Mouse (Mus musculus): ENCODE measurements at regions not wholly inside any gene's neighbourhood (a gene's known extent, or its start where the extent isn't known, plus 50 kb on each side); places are given as distances from the start of the nearest gene placed in this dataset.

- TF ChIP-seq HCFC1 (IDR thresholded peaks at IDR 0.05; ENCODE audit: low read depth, low read length) (no peak), GATA1 (IDR thresholded peaks at IDR 0.05; ENCODE audit: low read depth, low read length) (no peak), RCOR1 (IDR thresholded peaks at IDR 0.05; ENCODE audit: low read depth, low read length) (no peak), SIN3A (IDR thresholded peaks at IDR 0.05; ENCODE audit: low read length) (no peak), CHD2 (IDR thresholded peaks at IDR 0.05; ENCODE audit: low read length) (no peak), ZC3H11A (IDR thresholded peaks at IDR 0.05; ENCODE audit: low read depth, low read length) (no peak), MYC (IDR thresholded peaks at IDR 0.05; ENCODE audit: low read depth, low read length) (no peak)
- no peaks in the 10 kb centered on the region for H3K36me3 ChIP-seq (ENCODE audit: control insufficient read depth in 1 of 2, insufficient read depth in 2 of 2, low read length in 2 of 2)
- DNase-seq (ENCODE audit: low read depth, low spot score) = no peak
- no peaks in the 10 kb centered on the region for H3K27me3 ChIP-seq (ENCODE audit: control insufficient read depth in 1 of 2, insufficient read depth in 2 of 2, low read length in 2 of 2)
- no peaks in the 10 kb centered on the region for H3K9me3 ChIP-seq (replicated peaks; ENCODE audit: insufficient read depth, low read length)
- H3K4me3 ChIP-seq (ENCODE audit: control insufficient read depth in 1 of 2, insufficient read depth in 1 of 2, low read depth in 2 of 2, low read length in 2 of 2) = no peak overlapping the region
- no peak overlapping the region for H3K9ac ChIP-seq (ENCODE audit: control insufficient read depth, low read depth, low read length, poor library complexity, severe bottlenecking)
- H3K79me2 ChIP-seq (ENCODE audit: control insufficient read depth, insufficient read depth, low read length, poor library complexity) = no peaks in the 10 kb centered on the region
- no peaks in the 10 kb centered on the region for H3K4me1 ChIP-seq (ENCODE audit: control insufficient read depth in 1 of 2, insufficient read depth in 2 of 2, low read length in 2 of 2)
- H3K27ac ChIP-seq (ENCODE audit: control insufficient read depth, low read depth, low read length) = no peak overlapping the region
Measured at GRCm38 (mm10) chr9:49961965-49962364, 163.2 kb upstream of the Ncam1 start.

DNA sequence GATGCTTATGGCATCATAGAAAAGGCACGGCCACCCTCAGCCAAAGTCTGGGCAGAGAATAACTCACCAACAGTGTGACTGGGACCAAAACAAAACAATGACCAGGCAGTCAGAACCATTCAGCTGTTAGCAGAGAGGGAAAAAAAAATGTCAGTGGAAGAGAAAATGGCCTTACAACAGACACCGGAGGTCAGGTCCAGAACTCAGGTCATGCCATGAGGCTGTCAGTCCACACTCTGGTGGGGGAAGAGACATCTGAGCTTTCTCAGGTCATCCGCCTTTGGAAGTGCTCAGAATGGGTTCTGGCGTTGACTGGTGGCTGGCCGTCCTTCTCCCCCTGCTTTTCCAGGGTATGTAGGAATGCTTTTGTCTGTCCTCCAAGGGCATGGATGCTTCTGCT lies 162.6 kb upstream of the Ncam1 start:
- H3K36me3 ChIP-seq (ENCODE audit: control insufficient read depth in 1 of 2, insufficient read depth in 2 of 2, low read length in 2 of 2) = no peaks in the 10 kb centered on the region
- no peak for DNase-seq (ENCODE audit: low read depth, low spot score)
- TF ChIP-seq POLR2A (IDR thresholded peaks at IDR 0.05; ENCODE audit: control insufficient read depth in 1 of 2, insufficient read depth in 1 of 2, low read depth in 1 of 2, low read length in 2 of 2, poor library complexity in 1 of 2) (no peak), MAFK (IDR thresholded peaks at IDR 0.05; ENCODE audit: borderline replicate concordance, low read depth, low read length) (no peak), ZKSCAN1 (IDR thresholded peaks at IDR 0.05; ENCODE audit: low read depth, low read length) (no peak), GABPA (IDR thresholded peaks at IDR 0.05; ENCODE audit: low read depth, low read length) (no peak), POLR2AphosphoS5 (IDR thresholded peaks at IDR 0.05; ENCODE audit: borderline replicate concordance, low read depth, low read length) (no peak), GATA1 (IDR thresholded peaks at IDR 0.05; ENCODE audit: low read depth, low read length) (no peak), JUND (IDR thresholded peaks at IDR 0.05; ENCODE audit: low read depth, low read length) (no peak), BHLHE40 (IDR thresholded peaks at IDR 0.05; ENCODE audit: borderline replicate concordance, low read depth, low read length) (no peak), SIN3A (IDR thresholded peaks at IDR 0.05; ENCODE audit: low read length) (no peak), TCF12 (IDR thresholded peaks at IDR 0.05; ENCODE audit: low read depth, low read length) (no peak), EP300 (IDR thresholded peaks at IDR 0.05; ENCODE audit: low read depth in 1 of 2, low read length in 2 of 2) (no peak), ELF1 (IDR thresholded peaks at IDR 0.05; ENCODE audit: low read depth, low read length) (no peak), ZNF384 (IDR thresholded peaks at IDR 0.05; ENCODE audit: low read depth, low read length) (no peak)

More for the DNA sequence above, 162.6 kb upstream of the Ncam1 start:
- Histone ChIP-seq H3K27me3 (ENCODE audit: control insufficient read depth in 1 of 2, insufficient read depth in 2 of 2, low read length in 2 of 2) (no peaks in the 10 kb centered on the region), H3K4me1 (ENCODE audit: control insufficient read depth in 1 of 2, insufficient read depth in 2 of 2, low read length in 2 of 2) (no peaks in the 10 kb centered on the region), H3K4me3 (ENCODE audit: control insufficient read depth in 1 of 2, insufficient read depth in 1 of 2, low read depth in 2 of 2, low read length in 2 of 2) (no peak overlapping the region), H3K79me2 (ENCODE audit: control insufficient read depth, insufficient read depth, low read length, poor library complexity) (no peaks in the 10 kb centered on the region), H3K27ac (ENCODE audit: control insufficient read depth, low read depth, low read length) (no peak overlapping the region), H3K9me3 (replicated peaks; ENCODE audit: insufficient read depth, low read length) (no peaks in the 10 kb centered on the region), H3K9ac (ENCODE audit: control insufficient read depth, low read depth, low read length, poor library complexity, severe bottlenecking) (no peak overlapping the region)

Data from MEL (cell line).